Mouse (Mus musculus) gastrocnemius, adult 8-10 months (tissue): ENCODE measurements around the gene Ngfr. TPM values are rescaled to one million over a fixed set of nuclear protein-coding genes. Genes with fewer than 3 reads are reported as not detected.
"Not testable (repeated sequence)": the region's sequence is repeated elsewhere in the genome, so short reads cannot be mapped to it uniquely, and the experiment has no call there.

Experiments used
- DNase-seq, 2 experiments: peaks; one replicate each; pipeline ENCODE4 v3.0.0; 2022; ENCODE audit warnings: low spot score in 2 of 2
- total RNA-seq, 4 experiments: library from RNA; stranded (reverse); gene quantifications; 2 replicates each; pipeline ENCODE4 v1.2.4; 2022

The Ngfr gene
- 1 to 10 TPM in 1 of 4 experiments, under 1 TPM in 3; 0.12 to 1.0 (median 0.29) TPM for total RNA-seq

DNA sequence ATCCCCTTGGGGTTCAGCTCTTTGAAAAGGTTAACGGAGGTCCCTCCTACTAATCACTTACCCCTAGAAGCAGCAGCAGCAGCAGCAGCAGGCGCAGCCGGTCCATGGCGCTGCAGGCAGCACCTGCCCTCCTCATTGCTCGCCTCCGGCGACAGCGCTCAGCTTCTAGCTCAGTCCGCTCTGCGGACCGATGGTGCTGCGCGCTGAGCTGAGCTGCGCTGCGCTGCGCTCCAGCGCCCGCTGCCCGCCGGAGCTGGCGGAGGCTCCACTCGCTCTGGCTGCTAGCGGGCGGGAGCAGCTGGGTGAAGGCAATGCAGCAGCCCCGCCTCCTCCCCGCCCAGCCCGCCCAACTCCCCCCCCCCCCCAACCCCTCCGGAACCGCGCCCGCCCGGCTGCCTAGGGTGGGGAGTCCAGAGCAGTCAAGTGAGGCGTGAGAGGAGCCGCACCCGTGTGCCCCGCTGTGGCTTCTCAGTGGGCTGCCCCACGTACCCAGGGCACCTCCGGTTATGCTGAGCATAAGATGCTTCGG lies at the start of gene Ngfr:
Gene Ngfr (minus strand): TSS at position 313 of the 529 bp plus-strand sequence.
- peak in 1 of 2 experiments; percentile 3 for DNase-seq

DNA sequence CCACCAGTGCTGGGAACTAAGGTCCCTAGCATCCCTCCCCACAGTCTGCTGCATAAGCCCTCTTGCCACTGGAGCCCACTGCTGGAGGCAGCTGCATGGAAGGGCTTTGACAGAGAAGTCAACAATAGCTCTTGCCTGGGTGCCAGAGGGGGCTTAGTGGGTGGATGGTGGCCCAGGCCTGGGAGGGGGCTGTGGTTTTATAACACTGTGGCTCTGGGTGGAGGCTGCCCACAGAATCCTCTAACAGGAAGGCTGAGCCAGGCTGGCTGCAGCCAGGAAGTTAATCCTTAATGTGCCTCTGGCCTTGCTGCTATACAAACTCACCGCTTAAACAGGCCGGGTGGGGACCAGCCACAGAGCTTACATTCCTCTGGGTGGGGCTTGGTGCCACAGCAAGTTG lies 47.5 kb upstream of the Ngfr start:
- no peak for DNase-seq

DNA sequence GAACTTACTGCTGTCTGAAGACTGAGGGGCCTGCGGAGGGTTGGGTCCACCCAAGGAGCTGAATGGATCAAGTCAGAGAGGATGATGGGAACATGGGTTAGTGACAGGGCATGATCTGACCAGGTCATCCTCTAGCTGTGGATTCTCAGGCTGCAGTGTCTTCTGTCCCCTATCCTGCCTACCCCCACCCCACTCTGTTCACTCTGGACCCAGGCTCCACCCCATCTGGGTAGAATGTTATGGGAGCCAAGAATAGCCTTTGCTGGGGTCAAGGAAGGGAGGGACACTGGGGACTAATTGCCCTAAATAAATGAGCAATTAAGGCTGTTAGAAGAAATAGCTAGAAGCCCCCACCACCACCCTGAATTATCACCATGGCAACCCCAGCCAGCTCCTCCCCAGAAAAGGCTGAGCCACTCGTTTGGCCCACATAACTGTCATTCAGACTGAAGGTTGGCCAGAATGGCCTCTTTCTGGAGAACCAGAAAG lies 46.0 kb upstream of the Ngfr start:
- no peak for DNase-seq

DNA sequence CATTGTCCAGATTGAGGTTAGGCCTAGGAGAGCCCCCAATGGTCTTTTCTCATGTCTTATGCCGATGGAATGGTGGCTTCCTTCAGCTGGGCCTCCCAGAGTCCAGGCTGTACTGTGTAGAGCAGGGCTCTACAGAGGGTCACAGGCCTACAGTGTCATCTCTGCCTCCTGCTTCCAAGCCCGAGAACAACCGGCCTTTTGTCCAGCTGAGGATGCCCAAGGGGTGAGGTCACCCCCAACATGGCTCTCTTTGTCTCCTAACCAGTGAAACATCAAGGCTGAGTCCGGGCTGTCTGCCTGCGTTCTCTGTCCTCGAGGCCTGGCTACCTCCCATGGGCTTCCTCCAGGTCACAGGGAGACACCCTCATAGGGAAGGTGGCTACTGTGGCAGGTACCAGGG lies 44.9 kb upstream of the Ngfr start:
- DNase-seq = no peak

DNA sequence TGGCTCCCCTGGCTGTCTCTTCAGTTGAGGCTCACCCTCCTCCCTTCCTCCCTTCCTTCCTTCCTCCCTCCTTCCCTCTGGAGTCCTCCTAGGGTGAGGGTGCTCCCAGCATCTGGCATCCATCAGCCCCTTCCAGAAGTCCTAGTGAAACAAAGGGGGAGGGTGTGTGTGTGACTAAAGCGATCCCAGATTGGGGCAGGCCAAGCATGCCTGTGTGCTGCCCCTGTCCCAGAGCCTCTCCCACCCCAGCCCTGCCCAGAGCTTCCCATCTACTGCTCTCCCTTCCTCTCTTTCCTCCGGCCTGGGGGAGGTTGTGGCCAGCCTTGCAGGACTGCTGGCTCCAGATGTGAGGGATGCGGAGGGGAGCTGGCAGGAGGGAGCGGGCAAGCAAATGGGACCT lies 43.8 kb upstream of the Ngfr start:
- DNase-seq = no peak

DNA sequence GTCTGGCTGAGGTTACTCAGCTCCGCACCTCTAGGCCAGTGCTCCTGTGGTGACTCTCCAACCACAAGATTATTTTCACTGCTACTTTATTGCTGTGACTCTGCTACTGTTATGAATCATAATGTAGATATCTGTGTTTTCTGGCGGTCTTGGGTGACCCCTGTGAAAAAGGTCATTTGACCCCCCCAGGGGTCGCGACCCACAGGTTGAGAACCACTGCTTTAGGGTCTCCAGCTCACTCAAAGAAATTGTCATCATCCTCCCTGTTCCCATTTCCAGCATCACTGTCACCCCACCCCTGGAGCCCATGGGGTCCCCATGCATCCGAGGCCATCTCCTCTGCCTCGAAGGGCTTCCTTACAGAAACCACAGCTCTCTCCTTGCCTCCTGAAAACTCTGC lies 43.0 kb upstream of the Ngfr start:
- no peak for DNase-seq

- no peak for DNase-seq
Observed at GRCm38 (mm10) chr11:95622426-95622825, 34.9 kb upstream of the Ngfr start.

DNA sequence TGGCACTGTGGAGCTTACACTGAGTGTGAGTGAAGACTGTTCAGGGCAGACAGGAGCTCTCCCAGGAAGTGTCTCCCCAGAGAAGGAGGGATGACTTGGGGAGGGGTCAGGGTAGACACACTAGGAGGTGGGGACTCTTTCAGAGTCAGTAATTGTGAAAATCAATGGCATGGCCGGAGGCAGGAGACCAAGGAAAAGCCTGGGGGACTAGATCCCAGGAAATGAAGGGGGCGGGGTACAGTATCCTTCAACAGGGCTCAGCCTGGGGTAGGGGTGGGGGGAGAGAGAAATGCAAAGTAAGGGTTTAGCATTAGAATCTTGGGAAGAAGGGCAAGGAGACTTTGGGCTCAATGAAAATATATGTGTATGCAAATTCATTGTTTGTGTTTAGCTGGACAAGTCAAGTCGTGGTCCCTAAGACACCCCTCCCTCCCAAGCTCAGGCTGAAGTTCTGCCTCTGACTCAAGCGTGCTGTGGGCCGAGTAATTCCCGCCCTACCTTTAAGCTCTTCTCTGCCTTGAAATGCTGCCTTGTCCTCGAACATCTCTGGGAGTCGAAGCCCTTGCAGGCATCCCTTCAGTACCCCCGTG lies 34.1 kb upstream of the Ngfr start:
- no peak for DNase-seq

DNA sequence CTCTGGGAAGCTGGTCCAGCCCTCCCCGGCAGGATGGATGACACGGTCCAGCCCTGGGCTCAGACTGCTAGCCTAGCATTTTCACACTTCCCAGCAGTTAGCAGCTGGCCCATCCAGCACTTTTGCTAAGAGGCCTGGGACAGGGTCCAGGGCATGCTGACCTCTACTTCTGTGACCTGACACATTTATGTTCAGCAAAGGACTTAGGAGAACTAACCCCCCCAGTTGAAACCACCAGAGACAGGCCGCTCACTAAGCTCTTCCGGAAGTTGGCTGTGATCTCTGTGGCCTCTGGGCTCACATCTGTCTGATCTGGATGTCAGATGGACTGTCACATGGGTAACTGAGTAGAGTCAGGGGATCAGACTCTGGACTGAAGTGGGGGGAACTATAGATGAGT lies 33.5 kb upstream of the Ngfr start:
- DNase-seq = peak in 1 of 2 experiments; percentile 33

DNA sequence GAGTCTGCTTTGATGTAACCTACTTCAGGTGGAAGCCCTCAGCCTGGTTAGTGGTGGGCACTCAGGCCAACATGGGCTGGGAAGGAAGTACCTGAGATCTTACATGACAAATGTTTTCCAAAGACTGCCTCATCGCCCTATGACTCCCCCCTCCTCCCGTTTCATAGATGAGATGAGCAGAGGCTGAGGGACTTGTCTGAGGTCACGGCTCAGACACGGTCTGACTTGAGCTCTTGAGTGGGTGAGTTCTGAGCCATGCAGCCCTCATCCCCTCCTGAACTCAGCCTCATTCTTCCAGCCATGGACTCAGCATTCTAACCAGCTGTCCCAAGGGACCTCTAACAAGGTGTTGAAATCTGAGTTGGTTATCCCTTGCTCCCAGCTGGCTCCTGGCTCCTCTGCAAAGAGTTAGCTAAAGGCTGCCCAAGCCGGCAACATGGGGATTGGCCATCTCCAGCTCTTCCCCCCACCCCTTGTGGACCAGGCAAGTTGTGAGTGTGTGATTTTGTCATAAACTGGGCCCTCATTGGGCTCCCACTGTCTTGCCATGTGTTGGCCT lies 32.4 kb upstream of the Ngfr start:
- no peak for DNase-seq

- no peak for DNase-seq
Observed at GRCm38 (mm10) chr11:95619081-95619480, 31.5 kb upstream of the Ngfr start.

GRCm38 (mm10) chr11:95617785-95618465 lies 30.4 kb upstream of the Ngfr start:
- DNase-seq = peak; percentile 42 to 62

DNA sequence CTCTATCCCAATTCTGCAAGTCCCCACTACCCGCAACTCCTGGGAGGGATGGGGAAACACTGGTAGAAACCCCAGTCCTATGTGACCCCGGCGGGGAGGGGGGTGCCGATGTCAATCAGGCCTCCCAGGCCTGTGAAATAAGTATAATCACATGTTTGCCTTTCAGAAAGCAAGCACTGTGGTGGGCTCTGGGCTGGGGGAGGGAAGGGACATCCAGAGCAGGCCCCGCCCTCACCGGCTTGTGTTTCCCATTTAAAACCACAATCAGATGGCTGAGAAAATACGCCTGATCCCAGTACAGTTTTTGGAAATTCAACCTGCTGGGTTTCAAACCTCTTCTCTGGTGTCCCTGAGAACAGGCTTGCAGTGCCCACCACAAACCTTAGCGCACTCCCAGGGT lies 27.2 kb upstream of the Ngfr start:
- DNase-seq = no peak

GRCm38 (mm10) chr11:95611283-95611682 lies 23.7 kb upstream of the Ngfr start:
- DNase-seq = no peak

DNA sequence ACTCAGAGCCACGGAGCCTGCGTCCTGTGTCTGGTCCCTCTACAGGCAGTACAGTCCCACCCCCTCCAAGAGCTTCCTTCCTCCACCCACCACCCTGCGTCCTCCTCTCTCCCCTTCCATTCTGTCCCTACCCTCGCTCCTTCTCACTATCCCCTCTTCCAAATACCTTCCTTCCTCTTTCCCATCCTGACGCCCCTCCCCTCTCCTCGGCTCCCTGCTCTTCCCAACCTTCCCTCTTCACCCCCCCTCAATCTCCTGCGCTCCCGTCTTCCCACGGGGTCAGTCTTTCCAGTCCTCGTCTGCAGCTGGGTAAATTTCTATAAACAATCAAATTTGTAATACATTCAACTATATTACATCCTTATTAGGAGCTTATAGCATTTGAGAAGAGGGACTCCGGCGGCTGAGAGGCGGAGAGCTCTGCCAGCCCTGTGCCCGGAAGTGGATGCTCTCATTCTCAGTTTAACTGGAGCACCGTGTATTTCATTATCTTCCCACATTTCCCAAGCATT lies 22.9 kb upstream of the Ngfr start:
- DNase-seq = no peak

DNA sequence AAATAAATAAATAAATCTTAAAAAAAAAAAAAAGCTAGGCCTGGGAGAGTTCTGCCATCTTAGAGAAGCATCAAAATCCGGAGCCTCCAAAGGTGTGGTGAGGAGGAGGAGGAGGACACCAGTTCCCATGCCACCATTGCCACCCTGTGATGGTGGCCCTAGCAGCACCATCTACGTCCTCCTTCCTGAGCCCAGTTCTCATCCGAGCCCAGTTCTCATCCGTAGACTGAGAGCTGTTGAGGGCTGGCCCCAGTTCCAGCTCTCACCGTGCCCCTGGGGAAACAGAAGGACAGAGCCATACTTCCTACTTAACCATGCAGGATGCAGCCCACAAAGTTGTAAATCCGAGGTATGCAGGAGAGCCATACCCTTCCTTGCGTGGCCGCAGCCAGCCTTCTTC lies 22.4 kb upstream of the Ngfr start:
- DNase-seq = no peak

- not testable (repeated sequence) for DNase-seq
Observed at GRCm38 (mm10) chr11:95607286-95607685, 19.8 kb upstream of the Ngfr start.

GRCm38 (mm10) chr11:95598214-95599062 lies 10.9 kb upstream of the Ngfr start:
- no peak for DNase-seq

- DNase-seq = no peak
Observed at GRCm38 (mm10) chr11:95597741-95598140, 10.2 kb upstream of the Ngfr start.

DNA sequence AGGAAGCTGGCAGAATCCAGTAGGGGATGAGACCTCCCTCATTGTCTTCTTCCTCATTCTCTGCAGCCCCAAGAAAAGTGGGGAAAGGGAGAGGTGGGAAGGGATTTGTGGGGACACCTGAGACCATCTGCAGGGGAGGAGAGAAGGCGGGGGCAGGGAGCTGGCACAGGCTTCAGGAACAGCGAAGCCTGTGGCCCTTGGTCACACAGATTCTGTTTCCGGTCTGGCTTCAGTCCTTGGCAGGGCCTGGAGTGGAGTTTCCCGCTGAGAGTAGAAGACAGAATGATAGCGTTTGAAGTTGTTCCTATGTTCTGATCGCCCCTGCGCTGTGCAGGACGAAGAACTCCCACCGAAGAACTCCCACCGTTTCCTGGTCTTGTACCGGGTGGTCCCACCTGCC lies 9.2 kb upstream of the Ngfr start:
- no peak for DNase-seq

DNA sequence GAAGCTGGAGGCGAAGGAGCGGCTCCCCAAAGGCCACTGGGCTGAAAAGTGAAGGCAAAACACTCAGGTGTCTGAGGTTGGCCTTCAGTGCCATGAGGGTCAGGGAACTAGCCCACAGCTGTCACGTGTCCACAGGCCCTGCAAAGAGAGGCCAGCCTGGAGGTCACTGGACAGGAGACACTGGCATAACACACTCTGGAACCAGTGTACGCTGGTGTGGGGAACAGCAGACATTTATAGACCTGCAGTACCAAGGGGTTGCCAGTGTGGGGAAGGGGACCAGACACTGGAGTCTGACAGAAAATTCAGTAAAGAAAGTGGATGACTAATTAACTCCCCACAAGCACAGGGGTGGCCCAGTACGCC lies 8.6 kb upstream of the Ngfr start:
- no peak for DNase-seq
